Mouse (Mus musculus): Measurements from ENCODE around the gene Hipk1. TPM values are rescaled to one million over a fixed set of nuclear protein-coding genes. Genes with fewer than 3 reads are reported as not detected.
A peak's percentile ranks its signal among the peaks of the same experiment; 100 is the strongest.
"Not testable (repeated sequence)": the region's sequence is repeated elsewhere in the genome, so short reads cannot be mapped to it uniquely, and the experiment has no call there.

Hipk1 gene
- 58.1 and 62.3 TPM in 2 replicates for polyA plus RNA-seq (2012; rRNA removed)

- Histone ChIP-seq H3K36me3 (ENCODE audit: control insufficient read depth, insufficient read depth, low read length) (no peaks in the 10 kb centered on the region), H3K27ac (ENCODE audit: insufficient read depth, low read depth, low read length) (peak within 1 kb of the TSS; percentile 94), H3K27me3 (replicated peaks; ENCODE audit: control insufficient read depth, insufficient read depth, low read length) (no peaks in the 10 kb centered on the region), H3K4me3 (ENCODE audit: insufficient read depth, low read depth, low read length) (peak within 1 kb of the TSS; percentile 94), H3K4me1 (ENCODE audit: control insufficient read depth, insufficient read depth, low read length) (peaks cover 27% of the 10 kb centered on the region)
- DNase-seq = peak; percentile 97
- 11% methylated on average over 49 of the region's 49 CpGs for WGBS
- TF ChIP-seq POLR2A (IDR thresholded peaks at IDR 0.05; ENCODE audit: low read depth, low read length) = peak; percentile 79
- TF ChIP-seq CTCF (conservative IDR thresholded peaks at IDR 0.05; ENCODE audit: insufficient read depth, insufficient read length, low read depth, low read length) = no peak
These were observed at the start of gene Hipk1 for GRCm38 (mm10) chr3:103791230-103792110. Gene Hipk1, minus strand, starts transcription at chr3:103791563.

- DNase-seq; H3K4me3 ChIP-seq (ENCODE audit: insufficient read depth, low read depth, low read length); H3K36me3 ChIP-seq (ENCODE audit: control insufficient read depth, insufficient read depth, low read length); H3K4me1 ChIP-seq (ENCODE audit: control insufficient read depth, insufficient read depth, low read length); H3K27me3 ChIP-seq (replicated peaks; ENCODE audit: control insufficient read depth, insufficient read depth, low read length); H3K27ac ChIP-seq (ENCODE audit: insufficient read depth, low read depth, low read length): not testable (repeated sequence)
- 91% methylated on average over 7 of the region's 7 CpGs for WGBS
These were observed 49.6 kb upstream of the Hipk1 start for GRCm38 (mm10) chr3:103840946-103841345.

DNA sequence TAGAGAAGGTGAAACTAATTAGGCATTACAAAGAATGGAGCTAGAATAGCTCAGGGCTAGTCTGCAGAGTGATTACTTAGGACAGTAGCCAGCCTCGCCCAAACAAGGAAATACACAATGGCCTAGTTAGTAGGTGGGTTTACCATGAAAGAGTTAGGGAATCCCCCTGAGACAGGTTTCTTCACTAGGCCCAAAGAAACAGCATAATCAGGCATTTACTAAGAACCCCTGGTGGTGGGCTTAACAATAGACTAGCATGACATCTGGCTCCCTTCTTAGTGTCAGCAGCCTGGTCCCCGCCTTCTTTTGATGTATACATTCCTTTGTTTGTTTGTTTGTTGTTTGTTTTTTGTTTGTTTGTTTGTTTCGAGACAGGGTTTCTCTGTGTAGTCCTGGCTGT, 48.8 kb upstream of the Hipk1 start:
- whole genome bisulfite sequencing = 97% methylated on average over 3 of the region's 3 CpGs
- not testable (repeated sequence) for DNase-seq; H3K36me3 ChIP-seq (ENCODE audit: control insufficient read depth, insufficient read depth, low read length)

GRCm38 (mm10) chr3:103839711-103840110, 48.3 kb upstream of the Hipk1 start:
- WGBS = 46% methylated on average over 6 of the region's 6 CpGs
- H3K4me1 ChIP-seq (ENCODE audit: control insufficient read depth, insufficient read depth, low read length) = peaks cover 5% of the 10 kb centered on the region; the same call in 1 of the 2 replicates
- H3K36me3 ChIP-seq (ENCODE audit: control insufficient read depth, insufficient read depth, low read length) = no peaks in the 10 kb centered on the region
- no peaks in the 10 kb centered on the region for H3K27me3 ChIP-seq (replicated peaks; ENCODE audit: control insufficient read depth, insufficient read depth, low read length)
- H3K4me3 ChIP-seq (ENCODE audit: insufficient read depth, low read depth, low read length) = no peak overlapping the region
- DNase-seq = peak; percentile 64
- no peak overlapping the region; the same call in 1 of the 2 replicates for H3K27ac ChIP-seq (ENCODE audit: insufficient read depth, low read depth, low read length)
- TF ChIP-seq POLR2A (IDR thresholded peaks at IDR 0.05; ENCODE audit: low read depth, low read length) (no peak), CTCF (conservative IDR thresholded peaks at IDR 0.05; ENCODE audit: insufficient read depth, insufficient read length, low read depth, low read length) (no peak)

More for the DNA sequence above, 48.8 kb upstream of the Hipk1 start:
- not testable (repeated sequence) for H3K27me3 ChIP-seq (replicated peaks; ENCODE audit: control insufficient read depth, insufficient read depth, low read length); H3K4me1 ChIP-seq (ENCODE audit: control insufficient read depth, insufficient read depth, low read length); H3K27ac ChIP-seq (ENCODE audit: insufficient read depth, low read depth, low read length); H3K4me3 ChIP-seq (ENCODE audit: insufficient read depth, low read depth, low read length)

- Histone ChIP-seq H3K27me3 (replicated peaks; ENCODE audit: control insufficient read depth, insufficient read depth, low read length) (no peaks in the 10 kb centered on the region), H3K4me1 (ENCODE audit: control insufficient read depth, insufficient read depth, low read length) (peaks cover 5% of the 10 kb centered on the region; the same call in 1 of the 2 replicates), H3K36me3 (ENCODE audit: control insufficient read depth, insufficient read depth, low read length) (no peaks in the 10 kb centered on the region), H3K27ac (ENCODE audit: insufficient read depth, low read depth, low read length) (no peak overlapping the region), H3K4me3 (ENCODE audit: insufficient read depth, low read depth, low read length) (no peak overlapping the region)
- 97% methylated on average over 5 of the region's 5 CpGs for WGBS
- TF ChIP-seq CTCF (conservative IDR thresholded peaks at IDR 0.05; ENCODE audit: insufficient read depth, insufficient read length, low read depth, low read length) = no peak
- TF ChIP-seq POLR2A (IDR thresholded peaks at IDR 0.05; ENCODE audit: low read depth, low read length) = no peak
- no peak for DNase-seq
These were observed 45.1 kb upstream of the Hipk1 start for GRCm38 (mm10) chr3:103836453-103836852.

DNA sequence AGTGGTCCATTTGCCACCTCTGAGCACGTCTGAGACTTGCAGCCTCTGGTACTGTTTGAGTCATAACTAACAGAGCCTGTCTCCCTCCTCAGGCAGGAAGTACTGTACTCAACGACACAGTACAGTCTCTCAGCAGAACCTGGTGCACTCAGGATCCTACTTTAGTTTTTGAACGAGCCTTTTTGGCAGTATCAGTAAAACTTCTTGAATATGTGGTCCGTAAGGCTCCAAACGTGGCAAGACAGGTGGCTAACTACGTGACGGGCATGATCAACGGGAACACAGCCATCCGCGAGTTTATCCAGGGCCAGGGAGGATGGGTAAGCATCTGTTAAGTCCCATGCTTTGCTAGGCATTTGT, 44.6 kb upstream of the Hipk1 start:
- 80% methylated on average over 10 of the region's 10 CpGs for WGBS
- Histone ChIP-seq H3K36me3 (ENCODE audit: control insufficient read depth, insufficient read depth, low read length) (no peaks in the 10 kb centered on the region), H3K4me1 (ENCODE audit: control insufficient read depth, insufficient read depth, low read length) (peaks cover 5% of the 10 kb centered on the region; the same call in 1 of the 2 replicates), H3K4me3 (ENCODE audit: insufficient read depth, low read depth, low read length) (no peak overlapping the region), H3K27me3 (replicated peaks; ENCODE audit: control insufficient read depth, insufficient read depth, low read length) (no peaks in the 10 kb centered on the region), H3K27ac (ENCODE audit: insufficient read depth, low read depth, low read length) (no peak overlapping the region)
- DNase-seq = no peak
- TF ChIP-seq CTCF (conservative IDR thresholded peaks at IDR 0.05; ENCODE audit: insufficient read depth, insufficient read length, low read depth, low read length) (no peak), POLR2A (IDR thresholded peaks at IDR 0.05; ENCODE audit: low read depth, low read length) (no peak)

GRCm38 (mm10) chr3:103835272-103835950, 44.0 kb upstream of the Hipk1 start:
- Histone ChIP-seq H3K27me3 (replicated peaks; ENCODE audit: control insufficient read depth, insufficient read depth, low read length) (no peaks in the 10 kb centered on the region), H3K4me3 (ENCODE audit: insufficient read depth, low read depth, low read length) (no peak overlapping the region), H3K27ac (ENCODE audit: insufficient read depth, low read depth, low read length) (no peak overlapping the region), H3K4me1 (ENCODE audit: control insufficient read depth, insufficient read depth, low read length) (peaks cover 5% of the 10 kb centered on the region; the same call in 1 of the 2 replicates), H3K36me3 (ENCODE audit: control insufficient read depth, insufficient read depth, low read length) (no peaks in the 10 kb centered on the region)
- TF ChIP-seq CTCF (conservative IDR thresholded peaks at IDR 0.05; ENCODE audit: insufficient read depth, insufficient read length, low read depth, low read length) (no peak), POLR2A (IDR thresholded peaks at IDR 0.05; ENCODE audit: low read depth, low read length) (no peak)
- DNase-seq = no peak
- 76% methylated on average over 6 of the region's 6 CpGs for WGBS
